Mouse (Mus musculus) cortical plate, adult 2 months (tissue): ENCODE measurements around the gene Phc2.

Source experiments
- CTCF ChIP-seq: fragments of 200-500 bp; IDR thresholded peaks from 2 replicates; pipeline ENCODE4 v1.5.1; 2011; ENCODE audit warnings: mild to moderate bottlenecking, control low read depth, low read length; ENCODE audit not compliant: insufficient read depth; ENCODE audit errors: extremely low read depth
- POLR2A ChIP-seq: fragments of 200-500 bp; IDR thresholded peaks from 2 replicates; pipeline ENCODE4 v1.6.1; 2011; ENCODE audit warnings: mild to moderate bottlenecking, low read length, control low read depth; ENCODE audit not compliant: insufficient read depth; ENCODE audit errors: extremely low read depth

- TF ChIP-seq POLR2A (no peak), CTCF (no peak)
Measured at GRCm38 (mm10) chr4:128721061-128721648, 66.7 kb downstream of the Phc2 start.
